Mouse (Mus musculus) midbrain, embryonic 12.5 days (tissue): Measurements from ENCODE around the gene Tmem108. TPM values are rescaled to one million over a fixed set of nuclear protein-coding genes. Genes with fewer than 3 reads are reported as not detected.
A peak's percentile ranks its signal among the peaks of the same experiment; 100 is the strongest.

Experiments
- ATAC-seq: fragments of 200-750 bp; cut with Nextera tagmentation; 2 replicates; pipeline ENCODE4 v1.8.0; 2017; ENCODE audit warnings: low read depth, moderate TSS enrichment, moderate library complexity; ENCODE audit not compliant: low FRiP score
- H3K27ac ChIP-seq: fragments of 300-500 bp; sonication (generic); replicated peaks from 2 replicates; pipeline ENCODE4 v1.5.1; 2016; ENCODE audit warnings: mild to moderate bottlenecking
- H3K27me3 ChIP-seq: fragments of 300-500 bp; sonication (generic); 2 replicates; pipeline ENCODE4 v1.6.1; 2016; ENCODE audit warnings: mild to moderate bottlenecking
- H3K36me3 ChIP-seq: fragments of 300-500 bp; sonication (generic); 2 replicates; pipeline ENCODE4 v1.6.1; 2016
- H3K4me1 ChIP-seq: fragments of 300-500 bp; sonication (generic); 2 replicates; pipeline ENCODE4 v1.6.1; 2016
- H3K4me2 ChIP-seq: fragments of 300-500 bp; sonication (generic); replicated peaks from 2 replicates; pipeline ENCODE4 v1.6.1; 2016; ENCODE audit warnings: mild to moderate bottlenecking, moderate library complexity
- H3K4me3 ChIP-seq: fragments of 300-500 bp; sonication (generic); 2 replicates; pipeline ENCODE4 v1.5.1; 2016; ENCODE audit warnings: mild to moderate bottlenecking
- H3K9ac ChIP-seq: fragments of 300-500 bp; sonication (generic); replicated peaks from 2 replicates; pipeline ENCODE4 v1.6.1; 2016; ENCODE audit warnings: mild to moderate bottlenecking, moderate library complexity
- H3K9me3 ChIP-seq: fragments of 300-500 bp; sonication (generic); 2 replicates; pipeline ENCODE4 v1.6.1; 2016; ENCODE audit warnings: mild to moderate bottlenecking
- WGBS: fragments of 180-500 bp; shearing (Covaris S2); methylation state at CpG from one replicate; pipeline ENCODE4 v1.1.7; 2016; 5-methylcytosine and 5-hydroxymethylcytosine counted together
- polyA plus RNA-seq: library from polyadenylated mRNA; unstranded; fragments of >200 nt; fragmentation: Nextera tagmentation; extraction: Ambion mirVana; gene quantifications from 2 replicates; pipeline ENCODE4 v1.2.1, GENCODE M21; 2016

The Tmem108 gene
- polyA plus RNA-seq, 1 experiment from 2014 or later, result 14.0 TPM

DNA sequence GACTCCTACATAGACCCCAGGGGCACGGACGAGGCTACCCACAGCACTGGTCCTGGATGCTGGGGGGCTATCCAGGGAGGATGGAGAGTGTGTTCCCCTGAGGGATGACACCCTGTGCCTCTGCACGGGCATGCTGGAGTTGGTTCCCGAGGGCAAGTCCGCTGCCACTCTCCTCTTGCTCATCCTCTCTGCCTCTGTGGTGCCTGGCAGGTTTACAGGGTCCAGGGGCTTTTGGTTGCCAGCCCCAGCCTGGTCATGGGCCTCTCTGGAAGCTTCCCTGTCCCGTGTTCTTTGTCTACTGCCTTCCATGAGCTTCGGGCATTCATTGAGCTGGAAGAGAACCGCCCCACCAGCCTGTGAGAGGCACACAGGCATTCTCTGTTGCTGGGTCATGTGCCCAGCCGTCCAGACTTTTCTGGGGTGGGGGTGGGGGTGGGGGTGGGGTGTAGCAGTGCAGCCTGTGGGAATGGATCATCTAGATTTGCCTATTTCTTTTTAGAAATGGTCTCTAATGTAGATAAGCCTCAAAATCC is 281.5 kb downstream of the Tmem108 start, which contains the start of gene Bfsp2:
TSS of gene Bfsp2 (minus strand) at position 377 of the 533 bp plus-strand sequence.
- H3K4me3 ChIP-seq, result no peak within 1 kb of the TSS
- 73% methylated on average over 9 of the region's 9 CpGs for WGBS
- H3K9ac ChIP-seq, result no peak within 1 kb of the TSS
- H3K27ac ChIP-seq, result peak within 1 kb of the TSS; percentile 50
- peaks cover 14% of the 10 kb centered on the region for H3K4me1 ChIP-seq
- H3K9me3 ChIP-seq, result no peaks in the 10 kb centered on the region
- ATAC-seq, result no peak
- no peaks in the 10 kb centered on the region for H3K36me3 ChIP-seq
- H3K27me3 ChIP-seq, result peaks cover 13% of the 10 kb centered on the region; the same call in 1 of the 2 replicates
- H3K4me2 ChIP-seq, result no peak within 1 kb of the TSS

DNA sequence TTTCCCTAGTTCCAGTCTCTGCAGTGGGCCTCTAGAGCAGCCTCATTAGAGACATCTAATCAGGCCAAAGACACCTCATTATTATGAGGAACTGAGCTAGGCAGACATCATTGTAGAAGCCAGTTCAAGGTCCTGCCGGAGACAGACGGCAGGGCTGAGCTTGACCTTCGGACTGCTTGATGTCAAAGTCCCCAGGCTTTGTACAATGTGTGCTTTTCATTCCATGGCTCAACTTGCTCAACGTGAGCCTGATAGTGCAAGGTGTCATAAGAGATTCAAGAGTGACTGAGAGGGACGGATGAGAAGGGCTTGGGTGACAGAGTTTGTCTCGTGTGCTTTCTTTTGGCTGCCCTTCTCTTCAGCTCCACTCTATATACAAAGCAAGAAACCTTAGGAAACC is 286.2 kb downstream of the Tmem108 start:
- Histone ChIP-seq H3K27me3 (peaks cover 22% of the 10 kb centered on the region), H3K36me3 (no peaks in the 10 kb centered on the region), H3K9ac (no peak overlapping the region), H3K9me3 (no peaks in the 10 kb centered on the region), H3K4me1 (peaks cover 31% of the 10 kb centered on the region), H3K4me3 (no peak overlapping the region), H3K4me2 (no peak overlapping the region), H3K27ac (no peak overlapping the region)
- WGBS, result 79% methylated on average over 6 of the region's 6 CpGs
- ATAC-seq, result no peak

DNA sequence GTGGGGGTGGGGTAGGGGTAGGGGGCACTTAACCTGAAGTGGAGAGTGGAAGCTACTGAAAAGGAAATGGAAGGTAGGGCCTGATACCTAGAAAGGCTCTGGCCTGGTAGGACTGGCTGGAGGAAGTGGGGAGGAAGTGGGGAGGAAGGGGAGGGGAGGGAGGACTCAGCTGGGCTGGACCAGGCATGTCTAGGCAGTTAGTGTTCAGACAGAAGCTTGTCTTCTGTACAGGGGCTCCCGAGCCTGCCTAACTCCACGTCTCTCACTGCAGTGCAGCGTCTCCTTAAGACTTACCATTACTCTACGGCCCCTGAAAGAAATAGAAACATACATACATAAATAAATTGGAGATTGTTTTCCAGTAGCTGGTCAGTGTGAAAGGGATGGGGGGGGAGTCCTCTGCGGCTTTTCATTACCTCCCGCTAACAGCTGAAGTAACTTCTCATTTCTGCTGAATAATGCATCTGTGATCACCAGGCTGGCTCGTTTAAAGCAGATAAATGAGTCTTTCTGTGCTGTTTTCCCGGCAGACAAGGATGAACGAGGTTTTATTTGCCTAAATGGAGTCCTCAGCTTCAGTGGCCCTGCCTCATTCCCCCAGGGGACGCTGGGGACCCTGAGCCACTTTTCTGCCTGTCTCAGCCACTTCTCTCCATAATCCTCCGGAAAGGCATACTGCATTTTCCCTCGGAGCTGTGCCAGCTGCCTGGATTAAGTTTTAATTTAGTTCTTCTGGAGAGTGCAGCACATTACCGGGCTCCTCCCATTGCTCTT is 287.5 kb downstream of the Tmem108 start:
- H3K4me3 ChIP-seq, result no peak overlapping the region
- H3K27me3 ChIP-seq, result peaks cover 13% of the 10 kb centered on the region; the same call in 1 of the 2 replicates
- H3K4me2 ChIP-seq, result peak overlapping the region; percentile 22
- no peaks in the 10 kb centered on the region for H3K9me3 ChIP-seq
- WGBS, result 16% methylated on average over 13 of the region's 13 CpGs
- H3K27ac ChIP-seq, result peak overlapping the region; percentile 82
- ATAC-seq, result peak; percentile 75
- no peaks in the 10 kb centered on the region for H3K36me3 ChIP-seq
- peaks cover 31% of the 10 kb centered on the region for H3K4me1 ChIP-seq
- H3K9ac ChIP-seq, result no peak overlapping the region

DNA sequence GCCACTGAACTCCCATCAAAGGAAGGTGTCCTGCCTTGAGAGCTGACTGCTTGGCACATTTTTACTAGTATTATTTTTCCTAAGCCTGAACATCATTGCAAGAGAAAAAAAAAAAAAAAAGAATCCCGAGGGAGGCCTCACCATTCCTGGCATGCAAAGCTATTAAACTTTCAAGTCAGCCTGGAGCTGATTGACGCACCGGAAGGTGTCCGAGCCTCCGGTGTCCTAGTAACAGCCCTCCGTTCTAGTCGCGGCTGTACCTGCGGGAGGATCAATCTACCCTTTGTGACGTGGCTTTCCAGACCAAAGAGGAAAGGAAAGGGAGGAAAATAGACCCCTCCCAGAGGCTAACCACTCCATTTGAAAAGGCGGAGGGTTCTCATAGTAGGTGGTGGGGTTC is 289.9 kb downstream of the Tmem108 start:
- WGBS, result 28% methylated on average over 11 of the region's 11 CpGs
- Histone ChIP-seq H3K4me3 (no peak overlapping the region), H3K27ac (peak overlapping the region; percentile 12; the same call in 1 of the 2 replicates), H3K36me3 (no peaks in the 10 kb centered on the region), H3K9me3 (no peaks in the 10 kb centered on the region), H3K27me3 (peaks cover 9% of the 10 kb centered on the region; the same call in 1 of the 2 replicates), H3K9ac (no peak overlapping the region), H3K4me2 (no peak overlapping the region), H3K4me1 (peaks cover 31% of the 10 kb centered on the region)
- ATAC-seq, result no peak

- Histone ChIP-seq H3K4me2 (no peak overlapping the region), H3K27me3 (peaks cover 9% of the 10 kb centered on the region; the same call in 1 of the 2 replicates), H3K4me1 (peaks cover 42% of the 10 kb centered on the region), H3K9me3 (no peaks in the 10 kb centered on the region), H3K9ac (no peak overlapping the region), H3K27ac (no peak overlapping the region), H3K36me3 (no peaks in the 10 kb centered on the region), H3K4me3 (no peak overlapping the region)
- no peak for ATAC-seq
- WGBS, result 73% methylated on average over 5 of the region's 5 CpGs
Observed at GRCm38 (mm10) chr9:103469516-103469915, 292.1 kb downstream of the Tmem108 start.

- WGBS, result 89% methylated on average over 7 of the region's 7 CpGs
- H3K36me3 ChIP-seq, result no peaks in the 10 kb centered on the region
- no peak overlapping the region for H3K27ac ChIP-seq
- no peak overlapping the region for H3K4me3 ChIP-seq
- no peaks in the 10 kb centered on the region for H3K9me3 ChIP-seq
- no peak overlapping the region for H3K9ac ChIP-seq
- no peak overlapping the region for H3K4me2 ChIP-seq
- no peak for ATAC-seq
- H3K4me1 ChIP-seq, result peaks cover 36% of the 10 kb centered on the region
- H3K27me3 ChIP-seq, result peaks cover 9% of the 10 kb centered on the region; the same call in 1 of the 2 replicates
Observed at GRCm38 (mm10) chr9:103468911-103469310, 292.7 kb downstream of the Tmem108 start.

DNA sequence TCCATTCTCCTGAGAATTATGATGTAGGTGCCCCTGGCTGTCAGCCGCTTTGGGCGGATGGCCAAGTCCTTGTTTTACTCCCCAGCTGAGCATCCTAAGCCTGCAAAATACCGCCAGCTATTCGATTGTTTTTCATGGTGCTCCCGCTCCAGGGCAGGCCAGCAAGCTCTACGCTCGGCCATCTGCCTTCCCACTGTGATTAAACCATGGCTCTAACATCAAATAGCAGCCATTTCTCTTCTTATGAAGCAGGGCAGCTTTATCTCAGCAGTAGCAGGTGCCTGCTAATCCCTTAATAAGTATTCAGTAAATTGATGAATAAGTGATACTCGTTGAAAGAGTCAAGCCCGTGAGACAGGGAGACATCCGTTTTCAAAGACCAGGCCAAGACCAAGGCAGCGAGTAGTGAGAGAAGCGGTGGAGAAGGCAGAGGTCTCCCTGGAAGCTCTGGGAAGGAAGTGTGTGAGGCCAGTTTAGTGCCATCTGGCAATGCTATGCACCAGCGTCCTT is 295.9 kb downstream of the Tmem108 start:
- H3K27me3 ChIP-seq, result no peaks in the 10 kb centered on the region
- H3K36me3 ChIP-seq, result no peaks in the 10 kb centered on the region
- ATAC-seq, result peak; percentile 89
- H3K9me3 ChIP-seq, result no peaks in the 10 kb centered on the region
- H3K4me1 ChIP-seq, result peaks cover 21% of the 10 kb centered on the region
- WGBS, result 20% methylated on average over 13 of the region's 13 CpGs
- peak overlapping the region; percentile 86 for H3K27ac ChIP-seq
- no peak overlapping the region for H3K4me3 ChIP-seq
- H3K9ac ChIP-seq, result no peak overlapping the region
- no peak overlapping the region for H3K4me2 ChIP-seq

GRCm38 (mm10) chr9:103465293-103465692 is 296.3 kb downstream of the Tmem108 start:
- WGBS, result 22% methylated on average over 1 of the region's 1 CpGs
- H3K27ac ChIP-seq, result peak overlapping the region; percentile 86
- ATAC-seq, result peak; percentile 39; the same call in 1 of the 2 replicates

DNA sequence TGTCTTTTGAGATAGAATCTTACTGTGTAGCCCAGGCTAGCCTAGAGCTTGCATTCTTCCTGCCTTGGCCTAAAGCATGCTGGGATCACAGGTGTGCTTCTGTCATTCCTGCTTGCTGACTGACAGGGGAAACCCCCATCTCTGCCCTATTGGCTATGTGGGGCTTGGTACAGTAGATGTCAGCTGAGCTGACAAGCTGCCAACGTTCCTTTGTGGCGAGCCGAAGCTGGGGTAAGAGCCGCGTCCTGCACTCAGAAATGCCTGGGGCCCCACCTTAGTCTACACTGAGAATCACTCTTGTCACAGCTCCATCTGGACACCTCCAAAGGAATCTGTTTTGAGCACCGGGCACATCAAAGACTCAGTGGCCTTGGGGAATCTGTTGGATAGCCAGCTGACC is 297.8 kb downstream of the Tmem108 start:
- no peak overlapping the region for H3K4me2 ChIP-seq
- no peak overlapping the region for H3K4me3 ChIP-seq
- H3K9me3 ChIP-seq, result no peaks in the 10 kb centered on the region
- no peaks in the 10 kb centered on the region; the same call in 1 of the 2 replicates for H3K27me3 ChIP-seq
- H3K27ac ChIP-seq, result no peak overlapping the region
- H3K36me3 ChIP-seq, result no peaks in the 10 kb centered on the region
- WGBS, result 78% methylated on average over 6 of the region's 6 CpGs
- no peak for ATAC-seq
- peaks cover 13% of the 10 kb centered on the region for H3K4me1 ChIP-seq
- no peak overlapping the region for H3K9ac ChIP-seq

More at GRCm38 (mm10) chr9:103465293-103465692, 296.3 kb downstream of the Tmem108 start:
- no peak overlapping the region for H3K9ac ChIP-seq
- no peak overlapping the region for H3K4me3 ChIP-seq
- peaks cover 16% of the 10 kb centered on the region for H3K4me1 ChIP-seq
- no peaks in the 10 kb centered on the region for H3K27me3 ChIP-seq
- H3K36me3 ChIP-seq, result no peaks in the 10 kb centered on the region
- no peaks in the 10 kb centered on the region for H3K9me3 ChIP-seq
- H3K4me2 ChIP-seq, result no peak overlapping the region

- H3K4me1 ChIP-seq, result no peaks in the 10 kb centered on the region
- no peaks in the 10 kb centered on the region; the same call in 1 of the 2 replicates for H3K27me3 ChIP-seq
- ATAC-seq, result no peak
- no peak overlapping the region for H3K4me3 ChIP-seq
- no peaks in the 10 kb centered on the region for H3K36me3 ChIP-seq
- 60% methylated on average over 2 of the region's 2 CpGs for WGBS
- H3K9ac ChIP-seq, result no peak overlapping the region
- no peak overlapping the region for H3K4me2 ChIP-seq
- H3K27ac ChIP-seq, result no peak overlapping the region
- no peaks in the 10 kb centered on the region for H3K9me3 ChIP-seq
Observed at GRCm38 (mm10) chr9:103459839-103460238, 301.8 kb downstream of the Tmem108 start.

DNA sequence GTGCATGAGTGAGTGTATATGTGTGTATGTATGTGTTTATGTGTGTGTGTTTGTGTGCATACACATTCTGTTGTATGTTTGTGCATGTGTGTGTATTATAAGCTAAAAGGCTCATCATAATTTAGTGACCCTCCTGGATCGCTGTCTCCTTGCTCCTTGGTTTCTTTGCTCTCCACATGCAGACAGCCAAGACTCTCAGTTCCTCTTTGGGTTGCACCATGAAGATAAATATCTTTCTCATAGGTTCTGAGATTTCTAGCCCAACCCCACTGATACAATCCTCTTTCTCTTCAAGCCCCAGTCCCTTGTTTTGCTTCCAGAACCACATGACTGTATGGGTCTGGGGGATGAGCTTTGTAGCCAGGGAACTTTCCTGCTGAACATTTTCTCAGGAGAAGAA is 302.3 kb downstream of the Tmem108 start:
- 89% methylated on average over 1 of the region's 1 CpGs for WGBS

DNA sequence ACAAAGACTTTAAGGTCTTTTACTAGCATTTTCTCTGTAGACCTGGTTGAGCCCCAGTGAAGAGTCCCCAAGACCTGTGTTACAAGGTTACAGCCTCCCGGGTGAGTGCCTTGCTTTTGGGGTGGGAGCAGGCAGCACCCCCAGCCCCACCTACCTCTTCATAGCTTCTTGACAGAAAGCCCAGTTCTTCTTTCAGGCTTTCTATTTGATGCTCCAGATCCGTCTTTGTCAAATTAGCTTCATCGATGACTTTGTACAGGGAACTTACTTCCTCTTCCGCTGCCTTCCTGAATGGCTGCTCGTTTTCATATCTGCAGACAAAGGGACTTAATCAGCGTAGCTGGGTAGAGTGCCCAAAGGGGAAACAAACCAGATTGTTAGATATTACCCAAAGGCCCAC is 312.0 kb downstream of the Tmem108 start:
- H3K36me3 ChIP-seq, result no peaks in the 10 kb centered on the region
- no peak overlapping the region for H3K4me2 ChIP-seq
- WGBS, result 78% methylated on average over 6 of the region's 6 CpGs
- H3K9me3 ChIP-seq, result no peaks in the 10 kb centered on the region
- no peaks in the 10 kb centered on the region for H3K4me1 ChIP-seq
- ATAC-seq, result no peak
- H3K4me3 ChIP-seq, result no peak overlapping the region
- H3K9ac ChIP-seq, result no peak overlapping the region
- H3K27me3 ChIP-seq, result no peaks in the 10 kb centered on the region
- no peak overlapping the region for H3K27ac ChIP-seq

More for the DNA sequence above, 302.3 kb downstream of the Tmem108 start:
- H3K9me3 ChIP-seq, result no peaks in the 10 kb centered on the region
- H3K4me2 ChIP-seq, result no peak overlapping the region
- no peak overlapping the region for H3K4me3 ChIP-seq
- H3K9ac ChIP-seq, result no peak overlapping the region
- ATAC-seq, result no peak
- H3K36me3 ChIP-seq, result no peaks in the 10 kb centered on the region
- H3K27ac ChIP-seq, result no peak overlapping the region
- no peaks in the 10 kb centered on the region for H3K4me1 ChIP-seq
- H3K27me3 ChIP-seq, result no peaks in the 10 kb centered on the region; the same call in 1 of the 2 replicates
